Mouse (Mus musculus) c-Kit-positive CD71-positive TER-119-positive erythroid progenitor cells, embryonic 14.5 days (primary cell): Measurements from ENCODE around the gene P4htm.

Experiments
- DNase-seq: peaks from one replicate; pipeline ENCODE4 v3.0.0-alpha.2; 2013; ENCODE audit warnings: low spot score

P4htm gene

DNA sequence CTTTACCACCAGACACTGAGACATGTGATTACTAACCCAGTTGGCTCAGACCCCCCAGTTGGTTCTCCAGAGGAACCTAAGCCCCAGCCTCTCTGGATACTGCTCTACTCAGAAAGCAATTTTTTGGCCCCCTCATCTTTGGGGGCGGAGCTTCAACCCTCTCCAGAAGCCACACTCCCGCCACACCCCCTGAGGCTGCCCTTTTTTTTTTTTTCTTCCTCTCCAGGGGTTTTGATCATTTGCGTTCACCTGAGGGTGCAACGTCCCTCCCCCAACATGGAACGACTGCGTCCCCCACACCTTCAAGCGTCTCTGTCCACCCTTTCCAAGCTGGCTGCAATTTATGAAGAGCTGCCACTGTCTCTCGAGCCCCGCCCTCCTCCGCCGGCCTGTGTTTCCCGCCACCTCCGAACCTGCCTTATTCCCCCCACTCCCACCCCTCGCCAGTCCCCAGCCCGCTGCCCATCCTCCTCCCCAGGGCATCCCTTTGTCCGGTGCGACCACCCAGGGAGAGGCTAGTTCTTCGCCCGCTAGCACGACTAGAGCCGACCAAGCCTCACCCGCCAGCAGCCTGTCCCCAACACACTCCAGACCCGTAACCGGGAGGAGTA lies 19.4 kb downstream of the P4htm start:
- no peak for DNase-seq

DNA sequence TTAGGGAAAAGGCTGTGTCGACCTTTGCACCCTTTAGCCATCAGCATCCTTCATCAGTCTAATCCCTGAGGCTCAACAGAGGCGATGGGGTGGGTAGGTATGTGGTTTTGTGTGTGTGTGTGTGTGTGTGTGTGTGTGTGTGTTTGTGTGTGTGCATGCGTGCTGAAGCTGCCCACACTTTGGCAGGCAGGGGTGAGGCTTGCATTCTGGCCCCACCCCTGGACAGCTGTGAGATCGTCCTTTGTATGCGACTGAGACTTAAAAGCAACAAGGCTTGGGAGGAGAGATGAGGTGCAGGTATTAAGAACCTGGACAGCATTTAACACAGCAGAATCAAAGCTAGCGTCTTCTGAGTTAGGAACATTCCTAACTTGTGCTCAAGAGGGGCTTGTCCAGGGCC lies 20.4 kb downstream of the P4htm start:
- no peak for DNase-seq

DNA sequence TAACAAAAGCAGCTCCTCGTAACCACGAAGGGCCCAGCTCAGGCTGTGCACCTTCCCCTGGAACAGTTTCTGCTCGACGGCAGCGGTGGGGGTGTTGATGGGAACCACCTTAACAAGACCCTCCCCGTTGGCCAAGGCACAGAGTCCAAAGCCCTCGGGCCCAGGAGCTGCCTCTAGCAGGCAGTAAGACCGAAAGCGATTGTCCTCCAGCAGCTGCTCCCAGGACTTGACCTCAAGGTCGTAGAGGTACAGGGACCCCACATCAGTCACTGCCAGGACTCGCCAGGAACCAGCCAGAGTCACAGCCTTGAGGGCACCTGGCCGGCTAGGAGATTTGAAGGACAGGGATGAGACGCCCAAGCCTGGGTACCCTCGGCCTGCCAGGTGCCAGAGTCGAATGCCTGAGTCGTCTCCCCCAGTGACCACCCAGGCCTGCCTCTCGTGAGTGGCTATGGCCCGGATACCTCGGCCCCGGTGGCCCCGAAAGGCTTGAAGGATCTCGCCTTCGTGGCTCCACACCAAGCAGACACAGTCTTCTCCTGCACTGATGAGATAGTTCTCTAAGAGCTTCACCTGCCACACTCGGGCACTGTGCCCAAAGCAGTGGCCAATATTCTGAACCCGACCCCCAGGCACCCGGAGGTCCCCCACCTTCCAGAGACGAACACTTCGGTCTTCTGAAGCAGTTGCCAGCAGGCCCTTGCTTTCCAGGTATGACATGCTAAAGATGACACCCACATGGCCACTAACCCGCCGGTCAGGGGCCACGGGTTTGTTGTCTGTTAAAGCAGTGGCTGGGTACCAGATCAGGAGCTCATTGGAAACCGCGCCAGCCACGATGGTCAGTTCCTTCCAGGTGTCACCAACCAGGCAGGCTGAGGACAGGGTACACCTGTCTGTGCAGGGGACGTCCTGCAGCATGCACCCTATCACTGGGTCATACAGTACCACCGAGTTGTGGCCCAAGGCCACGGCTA lies 21.9 kb downstream of the P4htm start:
- DNase-seq = no peak

DNA sequence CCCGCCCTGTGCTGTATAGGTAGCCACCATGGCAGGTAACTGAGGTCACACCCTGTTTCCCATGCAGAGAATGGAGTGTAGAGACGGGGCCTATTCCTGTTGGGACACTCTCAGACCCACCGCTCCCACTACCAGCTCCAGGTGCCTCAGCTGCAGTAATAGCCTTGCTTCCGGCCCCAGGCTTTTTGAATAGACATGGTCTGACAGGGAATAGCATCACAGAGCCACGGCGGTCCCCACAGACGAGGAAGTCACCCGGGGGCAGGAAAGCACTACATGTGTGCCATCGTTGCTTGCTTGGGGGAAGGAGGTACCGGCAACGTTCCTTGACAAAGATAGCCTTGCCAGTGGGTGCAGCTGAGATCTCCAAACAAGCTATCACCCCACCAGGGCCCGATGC lies 22.5 kb downstream of the P4htm start:
- no peak for DNase-seq

DNA sequence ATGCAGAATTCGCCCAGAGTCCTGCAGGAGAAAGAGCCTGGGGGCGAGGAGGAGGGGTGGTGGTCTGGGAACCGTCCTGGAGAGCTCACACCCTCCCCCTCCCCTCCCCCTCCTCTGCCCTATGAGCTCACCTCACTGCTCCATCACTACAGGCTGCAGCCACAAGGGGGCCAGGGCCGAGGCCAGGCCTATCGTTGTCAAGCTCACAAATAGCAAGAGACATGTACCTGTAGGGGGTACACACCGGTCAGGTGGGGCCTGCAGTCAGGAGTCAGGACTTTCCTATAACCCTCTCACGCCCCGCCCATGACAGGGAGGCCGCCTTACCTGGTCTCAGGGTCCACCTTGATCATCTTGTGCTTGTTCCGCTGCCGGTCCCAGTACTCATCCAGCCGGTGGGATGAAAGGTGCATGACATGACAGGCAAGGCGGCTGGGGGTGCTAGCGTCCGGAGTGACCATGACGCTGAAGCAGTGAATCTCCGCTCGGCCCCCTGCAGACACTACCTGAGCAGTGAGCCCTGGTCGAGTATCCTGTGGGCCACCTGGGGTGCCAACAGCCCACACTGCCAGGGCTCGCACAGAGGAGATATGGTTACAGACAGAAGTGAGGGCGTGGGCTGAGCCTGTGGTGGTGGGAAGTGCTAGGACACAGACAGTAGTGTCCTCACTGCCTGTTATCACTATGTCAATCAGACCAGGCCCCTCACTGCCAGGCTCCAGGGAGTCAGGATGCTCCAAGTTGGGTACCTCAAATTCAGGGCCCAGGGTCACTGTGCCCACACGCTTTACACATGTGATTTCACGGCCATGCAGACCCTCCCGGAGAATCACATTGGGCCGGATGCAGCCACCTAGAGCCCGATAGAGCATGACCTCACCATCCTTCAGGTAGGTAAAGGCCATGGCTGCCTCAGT lies 23.4 kb downstream of the P4htm start:
- DNase-seq = no peak

DNA sequence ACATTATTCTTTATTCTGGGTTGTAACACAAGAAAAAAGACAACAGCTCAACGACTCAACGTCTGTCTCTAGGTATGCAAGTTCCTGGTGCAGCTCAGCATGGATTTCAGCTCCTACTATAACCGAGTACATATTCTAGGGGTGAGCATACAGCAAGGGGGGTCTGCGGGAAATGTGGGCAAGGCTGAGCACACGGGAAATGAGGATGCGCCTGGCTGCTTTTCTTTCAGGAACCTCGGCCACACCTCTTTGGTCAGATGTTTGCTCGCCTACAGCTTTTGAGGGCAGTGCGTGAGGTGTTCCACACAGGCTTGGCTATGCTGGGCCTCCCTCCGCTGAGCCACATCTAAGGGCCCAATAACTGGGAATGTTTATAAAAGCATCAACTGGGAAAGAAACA lies 25.1 kb downstream of the P4htm start:
- no peak for DNase-seq

DNA sequence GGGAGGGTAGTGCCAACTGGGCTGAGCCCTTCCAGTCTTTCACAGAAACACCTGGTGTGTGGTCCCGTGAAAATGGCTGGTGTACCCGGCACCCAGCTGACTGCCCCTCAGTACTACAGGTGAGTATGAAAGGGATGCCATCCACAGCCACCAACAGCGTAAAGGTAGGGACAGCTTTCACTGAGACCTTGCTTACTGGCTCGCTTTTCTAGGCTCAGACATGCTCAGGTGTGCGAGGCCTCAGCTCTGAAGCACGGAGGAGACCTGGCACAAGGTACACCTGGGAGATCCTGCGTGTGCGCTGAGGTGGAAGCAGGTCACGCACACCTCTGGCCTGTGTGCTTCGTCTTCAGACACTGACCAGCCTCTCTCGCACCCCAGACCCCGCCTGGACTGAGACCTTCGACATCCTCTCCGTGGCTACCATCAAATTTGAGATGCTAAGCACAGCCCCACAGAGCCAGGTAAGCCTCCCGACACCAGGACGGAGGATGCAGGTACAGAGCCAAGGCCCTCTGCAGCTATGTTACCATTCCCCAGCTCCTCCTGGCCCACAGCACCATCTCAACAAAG lies 26.0 kb downstream of the P4htm start:
- DNase-seq = no peak

DNA sequence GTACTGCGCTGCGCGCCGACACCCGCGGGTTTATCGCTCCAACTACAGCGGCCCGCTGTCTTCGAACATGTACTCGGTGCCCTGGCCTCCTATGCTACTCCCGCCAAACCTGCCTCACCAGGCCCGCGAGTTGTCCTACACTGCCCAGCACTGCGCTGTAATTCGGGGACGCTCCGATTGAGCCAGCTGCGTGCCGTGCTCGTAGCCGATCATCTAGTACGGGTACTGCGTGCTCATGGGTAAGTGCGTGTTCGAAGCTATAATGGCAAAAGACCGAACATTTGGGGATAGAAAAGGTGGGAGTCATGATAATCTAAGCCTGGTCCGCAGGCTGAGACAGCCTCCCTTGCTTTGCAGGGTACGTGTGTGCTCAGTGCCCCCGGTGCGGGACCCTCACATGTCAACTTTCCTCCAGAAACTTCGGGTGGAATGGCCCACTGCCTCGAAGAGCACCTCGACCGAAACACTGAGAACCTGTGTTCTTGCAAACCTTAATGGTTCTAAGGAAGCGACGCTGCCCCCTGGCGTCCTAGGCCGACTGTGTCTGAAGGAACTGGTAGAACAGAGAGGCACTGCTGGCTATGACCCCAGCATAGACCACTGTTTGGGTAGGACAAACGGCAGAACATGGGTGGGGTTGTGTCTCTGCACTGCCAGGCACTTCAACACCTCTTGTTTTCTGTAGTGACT lies 27.1 kb downstream of the P4htm start:
- DNase-seq = peak; percentile 84

DNA sequence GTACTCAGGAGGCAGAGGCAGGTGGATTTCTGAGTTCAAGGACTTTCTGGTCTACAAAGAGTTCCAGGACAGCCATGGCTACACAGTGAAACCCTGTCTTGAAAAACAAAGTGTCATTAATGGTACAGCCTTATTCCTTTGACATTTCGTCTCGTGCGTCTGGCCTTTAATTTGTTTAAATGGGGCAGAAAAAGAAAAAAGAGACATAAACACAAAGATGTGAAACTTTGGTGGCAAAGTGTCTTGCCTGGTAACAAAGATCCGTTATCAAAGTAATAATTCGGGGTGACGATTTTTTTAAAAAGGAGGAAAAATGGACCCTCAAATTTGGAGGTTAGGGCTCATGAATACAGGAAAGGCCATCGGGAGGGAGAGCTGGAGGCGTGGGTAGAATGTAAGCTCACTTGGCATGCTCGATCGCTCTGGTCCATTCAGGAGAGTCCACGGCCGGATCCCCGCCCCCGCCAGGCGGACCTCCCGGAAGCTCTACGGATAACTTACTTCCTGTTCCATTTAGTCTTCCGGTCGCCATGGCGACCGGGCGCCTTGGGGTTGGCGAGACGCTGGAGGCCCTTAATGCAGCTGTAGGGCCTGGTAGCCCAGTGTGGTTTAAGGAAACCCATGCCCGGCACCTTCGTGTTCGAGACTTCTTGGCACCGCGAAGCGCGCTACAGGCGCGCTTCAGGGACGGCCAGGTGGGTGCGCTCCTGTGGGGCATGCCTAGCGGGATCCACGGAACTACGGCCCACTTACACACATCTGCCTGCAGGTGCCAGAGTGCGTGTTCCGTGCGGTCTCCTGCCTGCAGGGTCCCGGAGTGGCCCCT lies 27.9 kb downstream of the P4htm start, which contains the start of gene Dalrd3:
Gene Dalrd3 (plus strand): TSS at position 506 of the 826 bp plus-strand sequence.
- DNase-seq = peak; percentile 91

DNA sequence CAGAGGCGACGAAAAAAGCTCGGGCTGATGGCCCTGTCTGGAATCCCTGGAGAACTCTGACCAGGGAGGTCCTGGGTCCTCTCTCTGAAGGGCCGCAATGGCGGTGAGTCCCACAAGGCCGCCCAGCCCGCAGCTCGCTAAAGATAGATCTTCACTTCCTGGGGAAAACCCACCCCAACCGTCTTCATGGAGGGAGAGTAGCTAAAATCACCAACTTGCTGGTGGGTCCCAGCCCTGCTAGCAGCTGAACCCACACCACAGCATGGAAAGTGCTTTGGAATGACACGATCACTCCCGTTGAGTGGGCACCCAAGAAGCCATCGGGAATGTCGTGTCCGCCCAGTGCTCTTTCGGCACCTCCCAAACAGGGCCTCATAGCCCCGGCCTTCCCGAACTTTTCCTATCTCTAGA lies 29.0 kb downstream of the P4htm start:
- no peak for DNase-seq

DNA sequence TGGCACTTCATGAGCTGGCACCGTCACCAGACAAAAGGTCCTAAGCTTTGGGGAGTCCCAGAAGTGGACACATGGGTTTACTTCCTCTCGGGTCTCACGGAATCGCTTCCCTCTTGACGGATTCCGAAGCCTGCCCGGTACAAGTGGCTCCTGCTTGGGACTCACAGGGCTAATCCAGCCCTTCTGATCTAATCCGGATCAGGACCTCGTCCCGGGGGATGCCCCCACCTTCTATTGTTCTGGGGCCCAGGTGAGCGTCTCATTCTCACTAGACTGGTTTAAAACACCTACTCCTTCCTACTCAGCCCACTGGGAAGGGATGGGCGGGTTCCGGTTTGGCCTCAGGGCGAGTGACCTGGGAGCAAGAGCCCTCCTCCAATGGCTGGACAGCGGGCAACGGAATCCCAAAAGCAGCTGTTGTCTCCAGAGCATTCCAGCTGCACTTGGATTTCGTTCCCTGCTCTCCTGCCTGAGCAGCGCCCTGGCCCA lies 29.5 kb downstream of the P4htm start:
- DNase-seq = no peak

DNA sequence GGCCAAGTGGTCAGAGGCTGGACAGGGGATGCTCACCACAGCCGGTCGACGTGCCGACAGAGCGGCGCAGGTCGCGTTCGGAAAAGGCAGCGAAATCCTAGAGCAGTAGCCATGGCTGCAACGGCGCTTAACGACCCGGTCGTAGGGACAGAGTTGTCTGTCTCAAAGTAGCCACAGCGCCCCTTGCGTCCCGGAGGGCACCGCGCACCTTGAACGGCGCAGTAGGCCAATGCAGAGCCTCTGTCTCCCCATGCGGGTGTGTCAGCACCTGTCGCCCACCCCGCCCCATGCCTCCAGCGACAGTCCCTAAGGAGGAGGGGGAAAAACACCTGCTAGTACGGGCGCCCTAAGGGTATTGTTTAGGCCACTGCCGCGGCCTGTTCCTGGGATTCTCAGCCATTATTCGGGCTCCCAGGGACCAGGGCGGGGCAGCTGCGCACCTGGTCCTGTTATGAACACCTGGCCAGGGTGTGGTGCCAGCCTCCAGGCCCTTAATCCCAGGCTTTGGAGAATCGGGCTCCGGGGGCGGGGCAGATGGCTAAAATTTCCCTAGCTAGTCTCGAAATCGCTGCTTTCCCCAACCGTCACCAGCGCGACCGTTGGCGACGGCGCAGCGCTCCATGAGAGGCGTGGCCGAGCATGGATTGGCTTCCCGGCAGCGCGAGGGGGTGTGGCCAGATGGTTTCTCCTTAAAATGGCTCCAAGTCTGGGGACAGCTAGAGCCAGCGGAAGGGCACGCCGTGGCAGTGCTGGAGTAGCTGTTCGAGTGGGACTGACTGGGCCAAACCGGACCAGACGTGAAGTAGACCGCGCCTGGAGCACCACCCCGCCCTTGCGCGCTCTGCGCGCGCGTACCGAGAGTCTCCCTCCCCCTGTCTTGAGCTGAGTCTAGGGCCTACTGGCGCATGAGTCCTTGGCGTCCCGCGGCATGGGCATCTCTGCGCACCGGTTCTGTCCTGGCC lies 30.4 kb downstream of the P4htm start, which contains the start of gene Ndufaf3:
Gene Ndufaf3 (minus strand): TSS at position 620 of the 962 bp plus-strand sequence.
- peak; percentile 92 for DNase-seq

DNA sequence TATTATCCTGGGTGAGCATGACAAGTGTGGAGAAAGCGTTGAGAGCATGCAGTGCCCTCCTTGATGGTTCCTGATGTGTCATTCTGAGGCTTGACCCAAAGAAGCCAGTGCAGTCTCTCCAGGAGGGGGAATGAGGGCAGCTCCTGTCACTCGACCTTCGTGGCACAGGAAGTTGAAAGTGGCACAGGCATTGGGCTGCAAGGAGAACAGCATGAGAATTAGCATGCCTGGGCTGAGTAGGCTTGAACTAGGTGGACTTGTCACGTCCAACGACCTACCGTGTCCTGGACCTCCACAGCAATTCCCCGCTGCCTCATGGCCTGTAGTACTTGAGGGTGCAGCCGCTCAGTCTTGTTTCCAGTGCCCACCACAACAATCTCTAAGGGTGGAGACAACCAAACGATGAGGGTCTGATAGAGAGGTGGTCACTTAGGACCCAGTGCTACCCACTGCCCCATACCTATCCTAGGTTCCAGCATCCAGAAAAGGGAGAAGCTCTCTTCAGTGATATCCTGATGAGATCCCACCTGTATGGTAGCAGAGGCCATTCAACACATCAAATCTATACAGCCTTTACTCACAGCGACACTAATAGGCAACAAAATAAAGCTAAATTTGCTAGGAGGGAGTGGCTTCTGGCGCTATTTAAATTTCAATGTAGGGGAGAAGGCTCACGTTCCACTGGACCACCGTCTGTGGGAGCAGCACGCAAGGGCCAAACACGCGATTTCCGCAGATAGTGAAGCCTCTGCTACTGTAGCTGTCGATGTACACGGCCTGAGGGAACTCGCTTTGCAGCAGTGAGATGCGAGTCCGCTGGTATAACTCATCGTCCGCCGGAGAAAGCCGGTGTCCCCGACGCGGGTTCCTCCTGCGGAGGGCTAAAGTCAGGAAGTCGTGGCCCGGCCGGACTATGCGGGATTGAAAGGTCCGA lies 31.3 kb downstream of the P4htm start:
- no peak for DNase-seq

DNA sequence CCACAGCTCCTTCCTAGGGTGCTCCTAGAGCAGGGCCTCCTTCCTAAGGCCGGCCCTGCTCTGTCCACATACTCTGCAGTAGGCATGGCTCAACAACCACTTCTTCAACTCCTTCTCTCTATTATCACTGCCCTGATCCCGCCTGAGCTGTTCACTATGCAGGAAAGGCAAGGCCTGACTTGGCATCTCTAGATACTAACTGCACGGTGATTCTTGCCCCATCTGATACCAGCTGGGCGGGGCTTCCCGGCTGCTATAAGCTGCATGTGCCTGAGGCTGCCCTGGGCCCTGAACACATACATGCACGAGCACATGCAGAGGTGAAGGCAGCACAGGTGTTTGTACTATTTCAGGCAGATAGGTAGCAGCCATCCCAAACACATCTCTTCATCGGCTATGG lies 33.3 kb downstream of the P4htm start:
- no peak for DNase-seq

DNA sequence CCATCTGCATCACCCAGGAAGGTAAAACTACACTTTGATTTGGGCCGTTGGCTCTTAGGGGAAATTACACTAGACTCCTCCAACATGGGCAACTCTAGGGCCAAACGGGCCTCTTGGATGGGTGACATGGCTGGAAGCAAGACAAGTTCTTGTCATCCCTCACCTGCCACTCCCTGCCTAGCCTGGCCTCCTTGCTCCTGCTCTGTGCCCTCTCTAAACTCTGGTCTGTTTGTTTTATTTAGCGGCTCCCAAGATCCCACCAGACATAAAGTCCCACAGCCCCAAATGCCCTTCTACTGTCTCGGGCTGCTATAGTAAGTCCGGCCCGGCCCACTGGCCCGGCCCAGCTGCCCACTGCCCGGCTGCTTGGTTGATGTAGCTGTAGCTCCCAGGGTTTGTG lies 33.8 kb downstream of the P4htm start:
- DNase-seq = no peak

DNA sequence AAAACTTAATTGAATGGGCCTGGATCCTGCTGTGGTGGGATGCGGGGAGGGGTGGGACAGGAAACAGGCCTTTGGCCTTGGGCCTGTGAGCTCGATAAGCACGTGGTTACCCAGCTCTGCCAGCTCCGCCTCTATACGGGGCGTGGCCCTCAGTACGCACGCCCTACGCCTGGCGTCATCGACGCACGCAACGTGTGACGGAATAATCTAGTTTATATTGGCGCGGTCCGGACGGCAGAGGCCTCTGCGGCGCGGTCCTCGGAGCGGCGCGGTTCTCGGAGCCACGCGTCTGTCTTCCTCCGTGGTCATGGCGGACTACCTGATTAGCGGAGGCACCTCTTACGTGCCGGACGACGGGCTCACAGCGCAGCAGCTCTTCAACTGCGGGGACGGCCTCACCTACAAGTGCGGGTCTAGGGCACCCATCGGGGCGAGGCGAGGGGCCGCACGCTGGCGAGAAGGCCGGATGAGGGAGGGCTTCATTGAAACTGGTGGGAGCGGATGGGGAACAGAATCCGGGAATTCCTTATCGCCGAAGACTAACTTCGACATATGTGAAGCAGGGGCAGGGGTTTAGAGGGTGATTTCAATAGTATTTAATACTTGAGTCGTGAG lies 37.1 kb downstream of the P4htm start, which contains the start of gene Impdh2:
Gene Impdh2 (plus strand): TSS at position 60 of the 615 bp plus-strand sequence.
- peak; percentile 97 for DNase-seq

DNA sequence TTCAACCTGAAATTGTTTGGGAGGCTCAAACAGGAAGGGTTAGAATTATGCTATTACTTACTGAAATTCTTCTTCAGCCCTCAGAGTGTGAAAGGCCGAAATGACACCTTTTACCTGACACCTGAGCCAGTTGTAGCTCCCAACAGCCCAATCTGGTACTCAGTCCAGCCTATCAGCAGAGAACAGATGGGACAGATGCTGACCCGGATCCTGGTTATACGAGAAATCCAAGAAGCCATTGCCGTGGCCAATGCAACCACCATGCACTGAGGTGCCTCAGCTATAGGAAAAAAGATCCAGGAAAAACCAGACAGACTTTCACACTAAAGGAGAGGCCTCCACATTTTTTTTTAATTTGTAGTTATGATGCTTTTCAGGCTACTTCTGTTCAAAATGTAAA lies 38.3 kb downstream of the P4htm start:
- DNase-seq = no peak
